Mouse (Mus musculus) MEL (cell line): ENCODE results near the gene Fuz. TPM values are rescaled to one million over a fixed set of nuclear protein-coding genes. Genes with fewer than 3 reads are reported as not detected.

ENCODE experiments used
- DNase-seq: peaks from one replicate; pipeline ENCODE4 v3.0.0; 2011; ENCODE audit warnings: low read depth, low spot score
- H3K27ac ChIP-seq: 2 replicates; pipeline ENCODE4 v1.5.1; 2012; ENCODE audit warnings: low read depth, mild to moderate bottlenecking, control low read depth, low read length, moderate library complexity; ENCODE audit not compliant: control insufficient read depth
- H3K27me3 ChIP-seq, 2 experiments: fragments of 150-350 bp in 1 of 2; sonication (generic) in 1 of 2; 2 replicates each; pipeline ENCODE4 v1.6.1; 2012; ENCODE audit warnings: low read length in 2 of 2, mild to moderate bottlenecking in 2 of 2, improper control_type of control experiment in 1 of 2, moderate library complexity in 1 of 2; ENCODE audit not compliant: insufficient read depth in 2 of 2, control insufficient read depth in 1 of 2
- H3K36me3 ChIP-seq, 2 experiments: 2 replicates each; pipeline ENCODE4 v1.6.1; 2012 to 2014; ENCODE audit warnings: low read length in 2 of 2, improper control_type of control experiment in 1 of 2, inconsistent platforms in 1 of 2, mild to moderate bottlenecking in 1 of 2; ENCODE audit not compliant: insufficient read depth in 2 of 2, control insufficient read depth in 1 of 2
- H3K4me1 ChIP-seq, 2 experiments: fragments of 150-350 bp in 1 of 2; sonication (generic) in 1 of 2; 2 replicates each; pipeline ENCODE4 v1.6.1; 2012; ENCODE audit warnings: low read length in 2 of 2, improper control_type of control experiment in 1 of 2, mild to moderate bottlenecking in 1 of 2; ENCODE audit not compliant: insufficient read depth in 2 of 2, control insufficient read depth in 1 of 2
- H3K4me3 ChIP-seq, 2 experiments: fragments of 150-350 bp in 1 of 2; sonication (generic) in 1 of 2; 2 replicates each; pipeline ENCODE4 v1.5.1; 2012; ENCODE audit warnings: low read depth in 2 of 2, low read length in 2 of 2, mild to moderate bottlenecking in 2 of 2, moderate library complexity in 2 of 2, control low read depth in 1 of 2, improper control_type of control experiment in 1 of 2; ENCODE audit not compliant: control insufficient read depth in 1 of 2, insufficient read depth in 1 of 2
- H3K79me2 ChIP-seq: 2 replicates; pipeline ENCODE4 v1.6.1; 2012; ENCODE audit warnings: mild to moderate bottlenecking, low read length, moderate library complexity; ENCODE audit not compliant: control insufficient read depth, poor library complexity, insufficient read depth
- H3K9ac ChIP-seq: 2 replicates; pipeline ENCODE4 v1.6.1; 2012; ENCODE audit warnings: low read depth, mild to moderate bottlenecking, control low read depth, low read length, moderate library complexity; ENCODE audit not compliant: control insufficient read depth, poor library complexity, severe bottlenecking
- H3K9me3 ChIP-seq: fragments of 150-350 bp; sonication (generic); replicated peaks from 2 replicates; pipeline ENCODE4 v1.6.1; 2012; ENCODE audit warnings: mild to moderate bottlenecking, low read length, improper control_type of control experiment, moderate library complexity; ENCODE audit not compliant: insufficient read depth
- BHLHE40 ChIP-seq: IDR thresholded peaks from 2 replicates; pipeline ENCODE4 v1.6.1; 2012; ENCODE audit warnings: low read depth, mild to moderate bottlenecking, inconsistent platforms, low read length, improper control_type of control experiment, borderline replicate concordance
- ELF1 ChIP-seq: IDR thresholded peaks from 2 replicates; pipeline ENCODE4 v1.6.1; 2014; ENCODE audit warnings: low read depth, mild to moderate bottlenecking, inconsistent platforms, low read length, improper control_type of control experiment, moderate library complexity
- EP300 ChIP-seq, 2 experiments: IDR thresholded peaks; 2 replicates each; pipeline ENCODE4 v1.6.1; 2011; ENCODE audit warnings: improper control_type of control experiment in 2 of 2, low read length in 2 of 2, low read depth in 1 of 2, mild to moderate bottlenecking in 1 of 2
- GABPA ChIP-seq: IDR thresholded peaks from 2 replicates; pipeline ENCODE4 v1.6.1; 2012; ENCODE audit warnings: low read depth, mild to moderate bottlenecking, inconsistent platforms, low read length, improper control_type of control experiment, moderate library complexity
- JUND ChIP-seq: IDR thresholded peaks from 2 replicates; pipeline ENCODE4 v1.6.1; 2011; ENCODE audit warnings: low read depth, mild to moderate bottlenecking, improper control_type of control experiment, low read length
- MAFK ChIP-seq: IDR thresholded peaks from 2 replicates; pipeline ENCODE4 v1.6.1; 2011; ENCODE audit warnings: low read depth, mild to moderate bottlenecking, low read length, improper control_type of control experiment, borderline replicate concordance
- MAX ChIP-seq: IDR thresholded peaks from 2 replicates; pipeline ENCODE4 v1.6.1; 2011; ENCODE audit warnings: low read length, improper control_type of control experiment
- MAZ ChIP-seq: IDR thresholded peaks from 2 replicates; pipeline ENCODE4 v1.6.1; 2012; ENCODE audit warnings: low read depth, mild to moderate bottlenecking, inconsistent platforms, low read length, improper control_type of control experiment
- MXI1 ChIP-seq: IDR thresholded peaks from 2 replicates; pipeline ENCODE4 v1.6.1; 2011; ENCODE audit warnings: mild to moderate bottlenecking, low read depth, low read length, improper control_type of control experiment
- MYB ChIP-seq: IDR thresholded peaks from 2 replicates; pipeline ENCODE4 v1.6.1; 2011; ENCODE audit warnings: mild to moderate bottlenecking, low read depth, low read length, improper control_type of control experiment
- MYC ChIP-seq: IDR thresholded peaks from 2 replicates; pipeline ENCODE4 v1.6.1; 2011; ENCODE audit warnings: low read depth, mild to moderate bottlenecking, low read length, improper control_type of control experiment, moderate library complexity
- NELFE ChIP-seq: IDR thresholded peaks from 2 replicates; pipeline ENCODE4 v1.6.1; 2011; ENCODE audit warnings: low read depth, low read length, improper control_type of control experiment
- NRF1 ChIP-seq: IDR thresholded peaks from 2 replicates; pipeline ENCODE4 v1.6.1; 2014; ENCODE audit warnings: low read depth, mild to moderate bottlenecking, inconsistent platforms, low read length, improper control_type of control experiment, moderate library complexity; ENCODE audit not compliant: poor library complexity, insufficient read depth, severe bottlenecking
- POLR2AphosphoS2 ChIP-seq: IDR thresholded peaks from 2 replicates; pipeline ENCODE4 v1.6.1; 2011; ENCODE audit warnings: low read length, improper control_type of control experiment
- POLR2AphosphoS5 ChIP-seq: IDR thresholded peaks from 2 replicates; pipeline ENCODE4 v1.6.1; 2012; ENCODE audit warnings: low read depth, borderline replicate concordance, mild to moderate bottlenecking, inconsistent platforms, low read length, moderate library complexity, mixed read lengths
- RAD21 ChIP-seq: IDR thresholded peaks from 2 replicates; pipeline ENCODE4 v1.6.1; 2011; ENCODE audit warnings: mild to moderate bottlenecking, low read depth, low read length, improper control_type of control experiment
- RCOR1 ChIP-seq: IDR thresholded peaks from 2 replicates; pipeline ENCODE4 v1.6.1; 2012; ENCODE audit warnings: low read depth, mild to moderate bottlenecking, inconsistent platforms, low read length, improper control_type of control experiment
- SMC3 ChIP-seq: IDR thresholded peaks from 2 replicates; pipeline ENCODE4 v1.6.1; 2011; ENCODE audit warnings: low read depth, low read length, improper control_type of control experiment
- TAL1 ChIP-seq: IDR thresholded peaks from 2 replicates; pipeline ENCODE4 v1.6.1; 2012; ENCODE audit warnings: mild to moderate bottlenecking, inconsistent platforms, low read length, moderate library complexity, mixed read lengths
- TBP ChIP-seq: IDR thresholded peaks from 2 replicates; pipeline ENCODE4 v1.8.0; 2011; ENCODE audit warnings: low read depth, low read length, improper control_type of control experiment
- UBTF ChIP-seq: IDR thresholded peaks from 2 replicates; pipeline ENCODE4 v1.6.1; 2012; ENCODE audit warnings: low read depth, mild to moderate bottlenecking, inconsistent platforms, low read length, improper control_type of control experiment, moderate library complexity, borderline replicate concordance; ENCODE audit not compliant: insufficient read depth
- USF1 ChIP-seq: IDR thresholded peaks from 2 replicates; pipeline ENCODE4 v1.6.1; 2014; ENCODE audit warnings: low read depth, mild to moderate bottlenecking, inconsistent platforms, low read length, improper control_type of control experiment, moderate library complexity
- ZMIZ1 ChIP-seq: IDR thresholded peaks from 2 replicates; pipeline ENCODE4 v1.6.1; 2012; ENCODE audit warnings: low read depth, mild to moderate bottlenecking, inconsistent platforms, low read length, improper control_type of control experiment, moderate library complexity
- ZNF384 ChIP-seq: IDR thresholded peaks from 2 replicates; pipeline ENCODE4 v1.6.1; 2012; ENCODE audit warnings: low read depth, mild to moderate bottlenecking, inconsistent platforms, low read length, improper control_type of control experiment
- polyA plus RNA-seq, 2 experiments: library from polyadenylated mRNA; stranded (reverse) in 1 of 2; unstranded in 1 of 2; fragments of >175 nt in 1 of 2; fragments of >200 nt in 1 of 2; gene quantifications; 2 replicates each; pipeline versions ENCODE4 v1.2.1 to v1.2.4; 2012; ENCODE audit warnings: low replicate concordance in 2 of 2, low read depth in 1 of 2; ENCODE audit not compliant: insufficient read length in 2 of 2, insufficient read depth in 1 of 2, missing spikeins in 1 of 2
- total RNA-seq: library from RNA; depleted of rRNA; stranded (reverse); fragments of 300-350 nt; gene quantifications from 2 replicates; pipeline ENCODE4 v1.2.3, GENCODE M21; 2012

Gene Fuz
- total and polyA plus RNA-seq, 3 experiments, result 9.4 to 18.1 TPM; not detected in 1

DNA sequence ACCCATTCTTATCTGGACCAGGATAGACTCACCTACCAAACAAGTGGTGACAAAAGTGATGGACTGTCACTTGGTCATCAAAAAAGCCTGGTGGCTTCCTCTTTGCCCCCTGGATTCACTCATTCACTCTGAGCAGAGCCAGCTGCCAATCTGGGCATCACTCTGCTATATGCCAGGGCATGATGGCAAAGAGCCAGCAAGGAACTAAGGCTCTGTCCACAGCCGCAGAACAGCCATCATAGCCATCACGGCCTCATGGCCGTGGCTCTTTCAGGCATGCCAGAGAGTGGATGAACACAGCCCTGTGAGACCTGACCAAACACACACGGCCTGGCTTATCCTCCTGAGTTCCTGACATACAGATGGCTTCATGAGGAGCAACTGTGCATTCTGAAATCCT is 5.1 kb upstream of the Fuz start:
- Histone ChIP-seq H3K27ac (no peak overlapping the region), H3K79me2 (peaks cover 25% of the 10 kb centered on the region), H3K36me3 (peaks cover 2 to 10% of the 10 kb centered on the region in 2 experiments; a peak in 3 of 4 replicates), H3K27me3 (no peaks in the 10 kb centered on the region), H3K4me3 (no peak overlapping the region), H3K9ac (no peak overlapping the region; the same call in 1 of the 2 replicates), H3K4me1 (peaks cover 0 to 22% of the 10 kb centered on the region in 2 experiments; a peak in 2 of 4 replicates), H3K9me3 (no peaks in the 10 kb centered on the region)
- no peak for DNase-seq
- TF ChIP-seq ELF1, result no peak
- TF ChIP-seq MAFK, result no peak
- no peak for TF ChIP-seq EP300 (IDR thresholded peaks at IDR 0.05; ENCODE audit: low read depth in 1 of 2, low read length in 2 of 2)
- no peak for TF ChIP-seq MYB
- no peak for TF ChIP-seq GABPA

- Histone ChIP-seq H3K79me2 (peaks cover 25% of the 10 kb centered on the region), H3K9ac (peak overlapping the region; percentile 83), H3K27ac (no peak overlapping the region), H3K4me3 (peak overlapping the region; percentile 63 to 88), H3K27me3 (no peaks in the 10 kb centered on the region), H3K36me3 (peaks cover 0 to 10% of the 10 kb centered on the region in 2 experiments; a peak in 3 of 4 replicates), H3K9me3 (no peaks in the 10 kb centered on the region), H3K4me1 (peaks cover 0 to 23% of the 10 kb centered on the region in 2 experiments; a peak in 2 of 4 replicates)
- TF ChIP-seq ZMIZ1 (no peak), JUND (no peak), BHLHE40 (no peak), RCOR1 (no peak), EP300 (IDR thresholded peaks at IDR 0.05; ENCODE audit: low read depth in 1 of 2, low read length in 2 of 2) (no peak), MAZ (no peak), TBP (no peak), UBTF (no peak)
- peak; percentile 50 for DNase-seq
These were observed 4.3 kb upstream of the Fuz start for GRCm38 (mm10) chr7:44891611-44892010.

- Histone ChIP-seq H3K4me1 (peaks cover 0 to 25% of the 10 kb centered on the region in 2 experiments; a peak in 2 of 4 replicates), H3K27me3 (no peaks in the 10 kb centered on the region), H3K27ac (peak within 1 kb of the TSS; percentile 95), H3K4me3 (peak within 1 kb of the TSS; percentile 63 to 88), H3K9me3 (no peaks in the 10 kb centered on the region), H3K9ac (peak within 1 kb of the TSS; percentile 83), H3K79me2 (peaks cover 24% of the 10 kb centered on the region), H3K36me3 (peaks cover 0 to 10% of the 10 kb centered on the region in 2 experiments; a peak in 2 of 4 replicates)
- DNase-seq, result peak; percentile 95
- no peak for TF ChIP-seq USF1
- no peak for TF ChIP-seq ZNF384
- no peak for TF ChIP-seq SMC3
- TF ChIP-seq MYB, result peak; percentile 22; the same call in 1 of the 2 replicates
- peak; percentile 79; the same call in 1 of the 2 replicates for TF ChIP-seq POLR2AphosphoS2
- no peak for TF ChIP-seq MAX
- TF ChIP-seq ZMIZ1, result 0 out of 2 replicates have a peak, but pooled peaks have one; percentile 39
- peak; percentile 84 for TF ChIP-seq MXI1
- no peak for TF ChIP-seq POLR2AphosphoS5
- TF ChIP-seq RAD21, result no peak
- TF ChIP-seq TAL1, result no peak
- no peak for TF ChIP-seq BHLHE40
- TF ChIP-seq EP300 (IDR thresholded peaks at IDR 0.05; ENCODE audit: low read depth in 1 of 2, low read length in 2 of 2), result peak in 1 of 2 experiments; percentile 11; a peak in 1 of 4 replicates
- TF ChIP-seq JUND, result no peak
- peak; percentile 81 for TF ChIP-seq NRF1
- TF ChIP-seq MYC, result no peak
- TF ChIP-seq NELFE, result peak; percentile 96
These were observed 3.5 kb upstream of the Fuz start, which contains the start of gene Med25 for GRCm38 (mm10) chr7:44892276-44892921. Gene Med25, minus strand, starts transcription at chr7:44892712.
